Mouse (Mus musculus) gastrocnemius, adult 2 months (tissue): ENCODE data around the gene Fam118b. TPM values are rescaled to one million over a fixed set of nuclear protein-coding genes. Genes with fewer than 3 reads are reported as not detected.
A peak's percentile ranks its signal among the peaks of the same experiment; 100 is the strongest.

Source experiments
- DNase-seq: peaks from one replicate; pipeline ENCODE4 v3.0.0; 2022
- H3K27ac ChIP-seq: fragments of 200-600 bp; 2 replicates; pipeline ENCODE4 v1.8.1; 2022; ENCODE audit warnings: mild to moderate bottlenecking
- H3K4me3 ChIP-seq: fragments of 200-600 bp; 2 replicates; pipeline ENCODE4 v1.8.1; 2022; ENCODE audit warnings: mild to moderate bottlenecking, moderate library complexity
- CTCF ChIP-seq: fragments of 200-600 bp; IDR thresholded peaks from 2 replicates; pipeline ENCODE4 v1.8.1; 2022; ENCODE audit warnings: antibody characterized with exemption, mild to moderate bottlenecking, moderate library complexity
- intact Hi-C: fragments of 180-260 bp; cut with DNase I; formaldehyde crosslinking; loops from one replicate; pipeline ENCODE4 v1.15.1; 2025
- total RNA-seq, 2 experiments: library from RNA; stranded (reverse); gene quantifications; 2 replicates each; pipeline ENCODE4 v1.2.3; 2021

The Fam118b gene
- total RNA-seq, 2 experiments from 2014 or later: 24.3 to 29.8 TPM

- no peak overlapping the region for H3K4me3 ChIP-seq
- H3K27ac ChIP-seq: peak overlapping the region; percentile 72
- TF ChIP-seq CTCF: no peak
- intact Hi-C loops: no loop called here
- DNase-seq: no peak
Observed at GRCm38 (mm10) chr9:35182832-35183231, 84.8 kb downstream of the Fam118b start.

- H3K27ac ChIP-seq: peak overlapping the region; percentile 91
- peak overlapping the region; percentile 90 for H3K4me3 ChIP-seq
- TF ChIP-seq CTCF: no peak
- intact Hi-C loops: no loop called here
- DNase-seq: no peak
Observed at GRCm38 (mm10) chr9:35176124-35176659, 91.4 kb downstream of the Fam118b start.

GRCm38 (mm10) chr9:35175251-35176123, 92.1 kb downstream of the Fam118b start, which contains the start of gene Dcps:
TSS of gene Dcps (minus strand) at chr9:35176061.
- peak; percentile 95 for DNase-seq
- TF ChIP-seq CTCF: peak; percentile 31
- Histone ChIP-seq H3K4me3 (peak within 1 kb of the TSS; percentile 90), H3K27ac (peak within 1 kb of the TSS; percentile 91)
- intact Hi-C loops: no loop called here

GRCm38 (mm10) chr9:35173331-35173730, 94.3 kb downstream of the Fam118b start:
- H3K27ac ChIP-seq: no peak overlapping the region
- no peak for TF ChIP-seq CTCF
- H3K4me3 ChIP-seq: no peak overlapping the region
- no peak for DNase-seq
- intact Hi-C loops: no loop called here

GRCm38 (mm10) chr9:35170071-35170470, 97.5 kb downstream of the Fam118b start:
- Histone ChIP-seq H3K4me3 (no peak overlapping the region), H3K27ac (no peak overlapping the region)
- intact Hi-C loops: no loop called here
- no peak for DNase-seq
- no peak for TF ChIP-seq CTCF

Other genes starting within 250 kb of the Fam118b start
- 1 to 10 TPM; 4.2 to 4.3 TPM for gene St3gal4, start 148.5 kb downstream of the Fam118b start, total RNA-seq
- 1 to 10 TPM; 7.7 to 8.4 TPM for gene Dcps, start 91.7 kb downstream of the Fam118b start, total RNA-seq
- gene Srpr, start 67.6 kb downstream of the Fam118b start, total RNA-seq: 100 to 1,000 TPM; 222 to 262 TPM
- gene Tirap, start 67.5 kb downstream of the Fam118b start, total RNA-seq: 10 to 100 TPM; 29.1 to 42.0 TPM
- gene Foxred1, start 56.8 kb downstream of the Fam118b start, total RNA-seq: 10 to 100 TPM; 17.6 to 20.3 TPM
- 1 to 10 TPM; 6.8 to 7.5 TPM for gene Rpusd4, start 60 bp upstream of the Fam118b start, total RNA-seq
- 10 to 100 TPM; 12.4 to 12.9 TPM for gene Cdon, start 153.3 kb upstream of the Fam118b start, total RNA-seq